Mouse (Mus musculus) CH12.LX (cell line): ENCODE results near the gene Shq1. TPM values are rescaled to one million over a fixed set of nuclear protein-coding genes. Genes with fewer than 3 reads are reported as not detected.

ENCODE experiments used
- DNase-seq: peaks from one replicate; pipeline ENCODE4 v3.0.0-alpha.2; 2013; ENCODE audit errors: extremely low read depth
- H3K27ac ChIP-seq: 2 replicates; pipeline ENCODE4 v1.5.1; 2012; ENCODE audit warnings: low read depth, mild to moderate bottlenecking, control low read depth, moderate library complexity; ENCODE audit not compliant: insufficient read depth
- H3K27me3 ChIP-seq: replicated peaks from 2 replicates; pipeline ENCODE3; 2012; ENCODE audit warnings: inconsistent platforms
- H3K36me3 ChIP-seq, 2 experiments: replicated peaks in 1 of 2; 2 replicates each; pipeline versions ENCODE3 to v1.6.1; 2012; ENCODE audit warnings: inconsistent platforms in 1 of 2, low read length in 1 of 2, mild to moderate bottlenecking in 1 of 2, mixed read lengths in 1 of 2, moderate library complexity in 1 of 2; ENCODE audit not compliant: control insufficient read depth in 1 of 2, insufficient read depth in 1 of 2
- H3K4me1 ChIP-seq, 2 experiments: 2 replicates each; pipeline ENCODE4 v1.6.1; 2012; ENCODE audit warnings: inconsistent platforms in 1 of 2, moderate library complexity in 1 of 2; ENCODE audit not compliant: insufficient read depth in 2 of 2, control insufficient read depth in 1 of 2
- H3K4me2 ChIP-seq: 2 replicates; pipeline ENCODE4 v1.6.1; 2012; ENCODE audit warnings: low read depth, mild to moderate bottlenecking, control low read depth; ENCODE audit not compliant: poor library complexity, insufficient read depth, severe bottlenecking
- H3K4me3 ChIP-seq, 3 experiments: fragments of 150-350 bp in 1 of 3; sonication (generic) in 1 of 3; replicated peaks in 1 of 3; 2 replicates each; pipeline versions ENCODE3 to v1.5.1; 2011 to 2012; ENCODE audit warnings: low read depth in 2 of 3, low read length in 2 of 3, mild to moderate bottlenecking in 2 of 3, moderate library complexity in 2 of 3, control low read depth in 1 of 3, improper control_type of control experiment in 1 of 3, inconsistent platforms in 1 of 3, mixed read lengths in 1 of 3; ENCODE audit not compliant: poor library complexity in 1 of 3
- H3K79me2 ChIP-seq: replicated peaks from 2 replicates; pipeline ENCODE4 v1.6.1; 2012; ENCODE audit warnings: mild to moderate bottlenecking, moderate library complexity; ENCODE audit not compliant: control insufficient read depth, poor library complexity, insufficient read depth, severe bottlenecking; ENCODE audit errors: extremely low read depth
- H3K9ac ChIP-seq: 2 replicates; pipeline ENCODE4 v1.6.1; 2012; ENCODE audit warnings: low read depth, mild to moderate bottlenecking, control low read depth, moderate library complexity; ENCODE audit not compliant: insufficient read depth
- H3K9me3 ChIP-seq: replicated peaks from 2 replicates; pipeline ENCODE3; 2012; ENCODE audit warnings: low read length, inconsistent platforms, mixed read lengths
- BHLHE40 ChIP-seq: IDR thresholded peaks from 2 replicates; pipeline ENCODE4 v1.6.1; 2011; ENCODE audit warnings: mild to moderate bottlenecking, low read depth, low read length, improper control_type of control experiment
- E2F4 ChIP-seq: IDR thresholded peaks from 2 replicates; pipeline ENCODE4 v1.6.1; 2011; ENCODE audit warnings: low read depth, low read length, improper control_type of control experiment; ENCODE audit not compliant: insufficient replicate concordance
- ELF1 ChIP-seq: IDR thresholded peaks from 2 replicates; pipeline ENCODE4 v1.6.1; 2014; ENCODE audit warnings: low read depth, mild to moderate bottlenecking, inconsistent platforms, low read length, improper control_type of control experiment
- ETS1 ChIP-seq: conservative IDR thresholded peaks from 2 replicates; pipeline ENCODE4 v1.6.1; 2012; ENCODE audit warnings: low read depth, mild to moderate bottlenecking, inconsistent platforms, low read length, improper control_type of control experiment, moderate library complexity
- JUND ChIP-seq: conservative IDR thresholded peaks from 2 replicates; pipeline ENCODE4 v1.6.1; 2011; ENCODE audit warnings: low read depth, low read length, improper control_type of control experiment
- KAT2A ChIP-seq: IDR thresholded peaks from 2 replicates; pipeline ENCODE4 v1.6.1; 2012; ENCODE audit warnings: low read length, improper control_type of control experiment, inconsistent platforms; ENCODE audit not compliant: insufficient replicate concordance
- MEF2A ChIP-seq: IDR thresholded peaks from 2 replicates; pipeline ENCODE4 v1.6.1; 2014; ENCODE audit warnings: low read depth, mild to moderate bottlenecking, inconsistent platforms, low read length, improper control_type of control experiment, borderline replicate concordance
- POLR2A ChIP-seq: IDR thresholded peaks from 2 replicates; pipeline ENCODE4 v1.6.1; 2011; ENCODE audit warnings: low read depth, mild to moderate bottlenecking, improper control_type of control experiment, low read length
- RAD21 ChIP-seq: IDR thresholded peaks from 2 replicates; pipeline ENCODE4 v1.6.1; 2011; ENCODE audit warnings: low read depth, mild to moderate bottlenecking, low read length, improper control_type of control experiment, moderate library complexity
- RCOR1 ChIP-seq: conservative IDR thresholded peaks from 2 replicates; pipeline ENCODE4 v1.6.1; 2012; ENCODE audit warnings: low read depth, mild to moderate bottlenecking, inconsistent platforms, low read length, improper control_type of control experiment
- TBP ChIP-seq: conservative IDR thresholded peaks from 2 replicates; pipeline ENCODE4 v1.6.1; 2011; ENCODE audit warnings: low read depth, low read length, improper control_type of control experiment
- TCF12 ChIP-seq: IDR thresholded peaks from 2 replicates; pipeline ENCODE4 v1.6.1; 2014; ENCODE audit warnings: low read depth, mild to moderate bottlenecking, inconsistent platforms, low read length, improper control_type of control experiment
- USF2 ChIP-seq: conservative IDR thresholded peaks from 2 replicates; pipeline ENCODE4 v1.6.1; 2011; ENCODE audit warnings: low read depth, low read length, improper control_type of control experiment
- dilution Hi-C: fragments of 300-500 bp; cut with MboI; formaldehyde crosslinking; loops from 2 replicates; pipeline ENCODE4 v1.14.3; 2020; ENCODE audit warnings: low sequenced_read_pairs; ENCODE audit not compliant: extremely low pct_unique_long_range_greater_than_20kb, extremely low pct_ligation_motif_present
- in situ Hi-C: fragments of 300-500 bp; cut with MboI; formaldehyde crosslinking; loops from 3 replicates; pipeline ENCODE4 v1.14.3; 2019; ENCODE audit warnings: low sequenced_read_pairs, low pct_ligation_motif_present, low pct_unique_long_range_greater_than_20kb, mixed read lengths
- polyA plus RNA-seq: library from polyadenylated mRNA; unstranded; fragments of >175 nt; gene quantifications from 2 replicates; pipeline ENCODE4 v1.2.1, GENCODE M21; 2012; ENCODE audit warnings: low read depth; ENCODE audit not compliant: insufficient read length
- total RNA-seq, 2 experiments: library from RNA; depleted of rRNA; stranded (reverse); fragments of 300-350 nt in 1 of 2; fragments of >200 nt in 1 of 2; gene quantifications; 2 replicates each; pipeline ENCODE4 v1.2.3; 2012 to 2014

The Shq1 gene
- total and polyA plus RNA-seq, 3 experiments, result 26.6 to 32.3 (median 32.3) TPM

DNA sequence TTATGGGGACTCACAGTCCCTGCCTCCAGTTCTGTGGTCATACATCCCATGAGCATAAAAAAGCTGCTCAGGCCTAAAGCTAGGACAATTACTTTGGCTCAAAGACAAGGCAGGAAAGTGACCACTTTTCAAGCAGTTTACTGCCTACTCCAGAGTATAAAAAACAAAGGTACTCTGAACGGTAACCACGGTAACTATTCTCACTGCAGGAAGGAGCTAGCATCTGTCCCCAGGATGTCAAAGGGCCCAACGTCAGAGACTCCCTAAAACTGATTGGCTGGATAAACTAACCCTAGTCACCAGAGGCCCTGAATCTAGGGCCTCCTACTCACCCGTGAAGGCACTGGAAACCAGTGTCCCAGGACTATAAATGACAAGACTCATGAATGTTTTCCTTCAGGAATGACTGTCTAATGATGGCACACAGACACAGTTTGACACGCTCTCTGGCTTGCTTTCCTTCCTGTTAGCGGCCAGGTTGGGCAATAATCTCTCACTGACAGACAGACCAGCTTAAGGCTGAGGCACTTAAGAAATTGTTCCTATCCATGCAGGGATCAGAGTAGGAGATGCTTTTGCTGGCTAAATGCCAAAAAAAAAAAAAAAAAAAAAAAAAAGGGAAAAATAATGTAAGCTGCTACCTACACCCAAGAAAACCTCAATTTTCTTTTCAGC is 57.2 kb downstream of the Shq1 start:
- Histone ChIP-seq H3K9me3 (no peaks in the 10 kb centered on the region), H3K4me1 (peaks cover 0 to 12% of the 10 kb centered on the region in 2 experiments; a peak in 1 of 4 replicates), H3K9ac (no peak overlapping the region), H3K36me3 (peaks cover 20 to 63% of the 10 kb centered on the region in 2 experiments), H3K79me2 (no peaks in the 10 kb centered on the region), H3K27ac (no peak overlapping the region), H3K4me2 (no peak overlapping the region), H3K4me3 (no peak overlapping the region), H3K27me3 (no peaks in the 10 kb centered on the region)
- TF ChIP-seq KAT2A, result no peak
- TF ChIP-seq USF2, result no peak
- no peak for TF ChIP-seq E2F4
- TF ChIP-seq JUND, result no peak
- no peak for TF ChIP-seq MEF2A
- TF ChIP-seq ELF1, result no peak
- no peak for TF ChIP-seq RAD21
- no peak for TF ChIP-seq BHLHE40
- TF ChIP-seq RCOR1, result no peak
- no peak for TF ChIP-seq POLR2A
- dilution Hi-C loops (no loop called here), in situ Hi-C loops (no loop called here)
- DNase-seq, result no peak

DNA sequence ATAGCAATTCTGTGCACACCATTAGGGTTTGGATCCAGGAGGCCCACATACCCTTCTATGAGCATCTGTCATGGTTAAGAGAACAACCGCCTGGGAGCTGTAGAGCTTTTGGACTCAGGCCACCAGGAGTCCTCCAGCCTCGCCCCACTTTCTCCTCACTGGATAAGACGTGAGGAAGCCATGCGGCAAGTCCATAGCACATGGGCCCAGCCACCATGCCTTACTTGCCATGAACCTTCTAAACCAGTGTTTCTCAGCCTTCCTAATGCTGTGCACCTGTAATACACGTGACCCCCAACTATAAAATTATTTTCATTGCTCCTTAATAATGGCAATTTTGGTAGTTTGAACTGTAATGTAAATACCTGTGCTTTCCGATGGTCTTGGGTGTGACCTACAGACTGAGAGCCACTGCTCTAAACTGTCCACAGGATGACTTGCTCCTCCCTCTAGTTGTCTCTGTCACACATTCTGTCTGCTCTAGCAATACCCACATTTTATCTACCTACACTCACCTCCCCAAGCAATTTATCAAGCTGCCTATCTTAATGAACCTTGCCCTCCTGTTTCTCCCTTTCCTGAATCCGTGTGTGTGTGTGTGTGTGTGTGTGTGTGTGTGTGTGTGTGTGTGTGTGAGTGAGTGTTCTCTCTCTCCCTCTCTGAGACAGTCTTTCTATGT is 59.9 kb downstream of the Shq1 start:
- TF ChIP-seq TBP (no peak), ETS1 (no peak), TCF12 (no peak)
- no peaks in the 10 kb centered on the region for H3K79me2 ChIP-seq
- no peaks in the 10 kb centered on the region for H3K27me3 ChIP-seq
- no peak overlapping the region for H3K4me3 ChIP-seq
- in situ Hi-C loops, result no loop called here
- no peaks in the 10 kb centered on the region for H3K4me1 ChIP-seq
- no peak for DNase-seq
- H3K27ac ChIP-seq, result no peak overlapping the region
- H3K4me2 ChIP-seq, result no peak overlapping the region
- H3K9ac ChIP-seq, result no peak overlapping the region
- H3K9me3 ChIP-seq, result no peaks in the 10 kb centered on the region
- H3K36me3 ChIP-seq, result peaks cover 26 to 84% of the 10 kb centered on the region in 2 experiments
- dilution Hi-C loops, result no loop called here
